Mouse (Mus musculus) left cerebral cortex, adult 9 months (tissue): ENCODE data around the gene Pum2.

Source experiments
- DNase-seq, 2 experiments: peaks; one replicate each; pipeline ENCODE4 v3.0.0; 2022; ENCODE audit warnings: low spot score in 2 of 2

Pum2 gene

GRCm38 (mm10) chr12:8761058-8761457 is 87.1 kb downstream of the Pum2 start:
- DNase-seq = no peak

GRCm38 (mm10) chr12:8762667-8763066 is 88.7 kb downstream of the Pum2 start:
- no peak for DNase-seq

- no peak for DNase-seq
These were observed 90.4 kb downstream of the Pum2 start for GRCm38 (mm10) chr12:8764221-8764930.

- peak in 1 of 2 experiments; percentile 20 for DNase-seq
These were observed 97.3 kb downstream of the Pum2 start, which contains the start of gene Sdc1 for GRCm38 (mm10) chr12:8770946-8771843. TSS of gene Sdc1 (plus strand) at chr12:8771323.

- DNase-seq = no peak
These were observed 98.0 kb downstream of the Pum2 start for GRCm38 (mm10) chr12:8771844-8772380.

- DNase-seq = no peak
These were observed 98.7 kb downstream of the Pum2 start for GRCm38 (mm10) chr12:8772451-8773143.

GRCm38 (mm10) chr12:8773336-8773735 is 99.4 kb downstream of the Pum2 start:
- no peak for DNase-seq

- DNase-seq = no peak
These were observed 100.2 kb downstream of the Pum2 start for GRCm38 (mm10) chr12:8774183-8774582.

- DNase-seq = no peak
These were observed 102.3 kb downstream of the Pum2 start for GRCm38 (mm10) chr12:8776206-8776605.

GRCm38 (mm10) chr12:8776741-8777140 is 102.8 kb downstream of the Pum2 start:
- DNase-seq = no peak

- DNase-seq = no peak
These were observed 104.2 kb downstream of the Pum2 start for GRCm38 (mm10) chr12:8778106-8778505.

- DNase-seq = no peak
These were observed 105.9 kb downstream of the Pum2 start for GRCm38 (mm10) chr12:8779851-8780250.

GRCm38 (mm10) chr12:8781121-8781520 is 107.2 kb downstream of the Pum2 start:
- DNase-seq = no peak

- DNase-seq = no peak
These were observed 107.9 kb downstream of the Pum2 start for GRCm38 (mm10) chr12:8781681-8782378.

GRCm38 (mm10) chr12:8782565-8782964 is 108.6 kb downstream of the Pum2 start:
- no peak for DNase-seq

- no peak for DNase-seq
These were observed 110.3 kb downstream of the Pum2 start for GRCm38 (mm10) chr12:8784189-8784588.

GRCm38 (mm10) chr12:8786476-8786875 is 112.5 kb downstream of the Pum2 start:
- DNase-seq = no peak

- no peak for DNase-seq
These were observed 113.2 kb downstream of the Pum2 start for GRCm38 (mm10) chr12:8786984-8787730.

- no peak for DNase-seq
These were observed 114.5 kb downstream of the Pum2 start for GRCm38 (mm10) chr12:8788469-8788868.

GRCm38 (mm10) chr12:8790615-8791014 is 116.7 kb downstream of the Pum2 start:
- DNase-seq = no peak
